Mouse (Mus musculus) intestine, postnatal 0 days (tissue): ENCODE measurements around the gene A3galt2. TPM values are rescaled to one million over a fixed set of nuclear protein-coding genes. Genes with fewer than 3 reads are reported as not detected.

Experiments
- ATAC-seq: fragments of 200-750 bp; cut with Nextera tagmentation; 2 replicates; pipeline ENCODE4 v1.8.0; 2017; ENCODE audit warnings: mild to moderate bottlenecking, moderate TSS enrichment, moderate library complexity
- H3K27ac ChIP-seq: fragments of 300-500 bp; sonication (generic); 2 replicates; pipeline ENCODE4 v1.5.1; 2014; ENCODE audit warnings: mild to moderate bottlenecking, low read depth, low read length, moderate library complexity
- H3K27me3 ChIP-seq: fragments of 300-500 bp; sonication (generic); replicated peaks from 2 replicates; pipeline ENCODE4 v1.6.1; 2014; ENCODE audit warnings: low read length, mixed read lengths; ENCODE audit not compliant: control insufficient read depth, insufficient read depth
- H3K36me3 ChIP-seq: fragments of 300-500 bp; sonication (generic); 2 replicates; pipeline ENCODE4 v1.6.1; 2014; ENCODE audit warnings: mild to moderate bottlenecking, moderate library complexity; ENCODE audit not compliant: control insufficient read depth, insufficient read depth
- H3K4me1 ChIP-seq: fragments of 300-500 bp; sonication (generic); replicated peaks from 2 replicates; pipeline ENCODE4 v1.6.1; 2014; ENCODE audit warnings: antibody characterized with exemption, low read length, mixed read lengths; ENCODE audit not compliant: control insufficient read depth, insufficient read depth
- H3K4me2 ChIP-seq: fragments of 300-500 bp; sonication (generic); replicated peaks from 2 replicates; pipeline ENCODE4 v1.6.1; 2014; ENCODE audit warnings: low read depth, mild to moderate bottlenecking, moderate library complexity
- H3K4me3 ChIP-seq: fragments of 300-500 bp; sonication (generic); 2 replicates; pipeline ENCODE4 v1.5.1; 2014; ENCODE audit warnings: low read depth, low read length
- H3K9ac ChIP-seq: fragments of 300-500 bp; sonication (generic); 2 replicates; pipeline ENCODE4 v1.6.1; 2014; ENCODE audit warnings: mild to moderate bottlenecking, low read depth, low read length
- H3K9me3 ChIP-seq: fragments of 300-500 bp; sonication (generic); 2 replicates; pipeline ENCODE4 v1.6.1; 2016; ENCODE audit warnings: mixed run types; ENCODE audit not compliant: control insufficient read depth
- CTCF ChIP-seq: sonication (generic); IDR thresholded peaks from 2 replicates; pipeline ENCODE4 v1.5.1; 2016; ENCODE audit warnings: low read depth, mild to moderate bottlenecking, control low read depth, antibody characterized with exemption, moderate library complexity
- WGBS: fragments of 180-500 bp; shearing (Covaris S2); extraction: QIAGEN DNeasy Blood & Tissue Kit; methylation state at CpG from one replicate; pipeline ENCODE4 v1.1.7; 2014; 5-methylcytosine and 5-hydroxymethylcytosine counted together
- polyA plus RNA-seq: library from polyadenylated mRNA; unstranded; fragments of >200 nt; fragmentation: Nextera tagmentation; extraction: Ambion mirVana; gene quantifications from 2 replicates; pipeline ENCODE4 v1.2.1, GENCODE M21; 2015

A3galt2 gene
- polyA plus RNA-seq, 1 experiment from 2014 or later = not detected

- no peak overlapping the region for H3K9ac ChIP-seq
- no peaks in the 10 kb centered on the region; the same call in 1 of the 2 replicates for H3K36me3 ChIP-seq
- H3K4me1 ChIP-seq = no peaks in the 10 kb centered on the region
- H3K27ac ChIP-seq = no peak overlapping the region
- no peak overlapping the region for H3K4me2 ChIP-seq
- no peak for TF ChIP-seq CTCF
- no peak overlapping the region for H3K4me3 ChIP-seq
- no peaks in the 10 kb centered on the region for H3K9me3 ChIP-seq
- H3K27me3 ChIP-seq = 0 out of 2 replicates have a peak, but pooled peaks cover 5% of the 10 kb centered on the region
- 73% methylated on average over 9 of the region's 9 CpGs for WGBS
- no peak for ATAC-seq
Measured at GRCm38 (mm10) chr4:128710800-128711199, 44.4 kb upstream of the A3galt2 start.

- ATAC-seq = peak; percentile 69
- 7% methylated on average over 24 of the region's 24 CpGs for WGBS
- peak overlapping the region; percentile 19 for H3K4me3 ChIP-seq
- TF ChIP-seq CTCF = peak; percentile 100
- 0 out of 2 replicates have a peak, but pooled peaks cover 5% of the 10 kb centered on the region for H3K27me3 ChIP-seq
- no peaks in the 10 kb centered on the region; the same call in 1 of the 2 replicates for H3K36me3 ChIP-seq
- no peaks in the 10 kb centered on the region for H3K4me1 ChIP-seq
- no peak overlapping the region for H3K9ac ChIP-seq
- no peaks in the 10 kb centered on the region for H3K9me3 ChIP-seq
- H3K27ac ChIP-seq = no peak overlapping the region
- H3K4me2 ChIP-seq = peak overlapping the region; percentile 62
Measured at GRCm38 (mm10) chr4:128711455-128712135, 43.6 kb upstream of the A3galt2 start.

DNA sequence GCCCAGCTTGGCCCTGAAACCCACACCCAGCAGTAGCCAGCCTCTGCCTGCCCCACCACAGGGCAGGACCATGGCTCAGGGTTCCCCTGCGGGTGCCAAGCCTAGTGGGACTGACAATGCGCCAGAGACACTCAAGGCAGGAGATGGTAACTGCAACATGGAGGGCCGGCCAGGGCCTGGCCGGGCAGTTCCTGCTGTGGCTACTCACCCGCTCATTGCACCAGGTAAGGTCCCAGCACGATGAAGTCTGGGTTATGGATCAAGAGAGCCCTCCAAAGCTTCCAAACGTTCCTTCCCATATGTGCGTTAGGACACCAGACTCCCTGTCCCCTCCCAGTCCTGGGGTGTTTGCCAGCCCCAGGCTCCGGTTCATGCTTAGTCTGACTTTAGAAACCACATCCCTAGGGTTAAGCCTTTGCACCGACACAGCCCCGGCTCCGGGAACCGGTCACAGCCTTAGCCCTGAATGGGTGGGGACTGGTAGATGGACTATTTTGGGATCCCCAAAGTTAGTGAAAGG is 43.0 kb upstream of the A3galt2 start:
- no peak for TF ChIP-seq CTCF
- H3K4me2 ChIP-seq = peak overlapping the region; percentile 62
- 62% methylated on average over 13 of the region's 13 CpGs for WGBS
- H3K9ac ChIP-seq = no peak overlapping the region
- no peaks in the 10 kb centered on the region for H3K9me3 ChIP-seq
- H3K27ac ChIP-seq = no peak overlapping the region
- H3K36me3 ChIP-seq = no peaks in the 10 kb centered on the region; the same call in 1 of the 2 replicates
- no peaks in the 10 kb centered on the region for H3K4me1 ChIP-seq
- H3K4me3 ChIP-seq = no peak overlapping the region
- no peak for ATAC-seq
- H3K27me3 ChIP-seq = 0 out of 2 replicates have a peak, but pooled peaks cover 5% of the 10 kb centered on the region

DNA sequence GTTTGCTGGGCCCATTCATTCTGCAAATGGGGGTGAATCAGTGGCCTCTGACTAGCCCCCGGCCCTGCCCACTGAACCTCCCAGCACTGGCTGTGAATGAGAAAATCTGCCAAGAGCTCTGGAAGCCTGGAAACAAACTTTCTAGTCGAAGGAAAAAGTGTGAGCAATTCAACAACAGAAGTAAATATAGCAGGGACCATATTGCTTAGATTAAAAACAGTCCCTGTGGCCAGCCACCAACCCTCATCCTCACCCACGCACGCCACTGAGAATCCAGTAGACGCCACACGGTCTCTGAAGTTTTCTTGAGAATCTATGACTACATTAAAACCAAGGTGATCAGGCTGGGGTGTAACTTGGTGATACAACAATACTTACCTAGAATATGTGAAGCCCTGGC is 42.2 kb upstream of the A3galt2 start:
- no peak overlapping the region for H3K27ac ChIP-seq
- ATAC-seq = no peak
- 0 out of 2 replicates have a peak, but pooled peaks cover 5% of the 10 kb centered on the region for H3K27me3 ChIP-seq
- H3K4me2 ChIP-seq = no peak overlapping the region
- H3K4me1 ChIP-seq = no peaks in the 10 kb centered on the region
- peaks cover 4% of the 10 kb centered on the region; the same call in 1 of the 2 replicates for H3K36me3 ChIP-seq
- no peaks in the 10 kb centered on the region for H3K9me3 ChIP-seq
- no peak overlapping the region for H3K4me3 ChIP-seq
- TF ChIP-seq CTCF = no peak
- no peak overlapping the region for H3K9ac ChIP-seq
- WGBS = 89% methylated on average over 6 of the region's 6 CpGs

- Histone ChIP-seq H3K36me3 (0 out of 2 replicates have a peak, but pooled peaks cover 6% of the 10 kb centered on the region), H3K4me3 (no peak overlapping the region), H3K4me2 (no peak overlapping the region), H3K4me1 (no peaks in the 10 kb centered on the region), H3K27ac (no peak overlapping the region), H3K9ac (no peak overlapping the region), H3K27me3 (no peaks in the 10 kb centered on the region), H3K9me3 (no peaks in the 10 kb centered on the region)
- no peak for TF ChIP-seq CTCF
- WGBS = 34% methylated on average over 14 of the region's 14 CpGs
- ATAC-seq = no peak
Measured at GRCm38 (mm10) chr4:128715241-128716204, 39.6 kb upstream of the A3galt2 start.

DNA sequence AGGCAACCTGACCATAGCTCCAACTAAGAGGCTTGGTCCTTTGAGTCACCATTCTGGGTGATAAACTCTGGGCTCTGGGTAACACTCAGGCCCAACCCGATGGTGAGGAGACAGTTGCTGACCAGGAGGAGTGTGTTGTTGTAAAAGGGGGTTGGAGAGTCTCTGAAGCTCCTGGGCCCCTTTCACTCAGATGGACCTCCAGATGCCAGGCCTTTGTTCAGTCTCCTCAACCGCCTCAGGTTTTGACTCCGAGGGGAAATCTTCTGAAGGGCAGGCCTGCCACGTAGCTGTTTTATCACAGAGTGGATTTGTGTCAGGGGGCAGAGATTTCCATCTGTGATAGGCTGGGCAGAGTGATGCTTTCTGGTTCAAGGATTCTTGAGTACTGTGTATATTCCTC is 38.9 kb upstream of the A3galt2 start:
- Histone ChIP-seq H3K36me3 (0 out of 2 replicates have a peak, but pooled peaks cover 6% of the 10 kb centered on the region), H3K4me1 (no peaks in the 10 kb centered on the region), H3K9ac (no peak overlapping the region), H3K27me3 (no peaks in the 10 kb centered on the region), H3K9me3 (no peaks in the 10 kb centered on the region), H3K4me2 (no peak overlapping the region), H3K4me3 (no peak overlapping the region), H3K27ac (no peak overlapping the region)
- TF ChIP-seq CTCF = no peak
- 29% methylated on average over 4 of the region's 4 CpGs for WGBS
- ATAC-seq = no peak
